Mouse (Mus musculus): ENCODE results near the gene D930020B18Rik.

The D930020B18Rik gene

GRCm38 (mm10) chr10:121701296-121702248, 60.2 kb downstream of the D930020B18Rik start:
- no peak for DNase-seq (ENCODE audit: extremely low spot score, low spot score)

- DNase-seq (ENCODE audit: extremely low spot score, low spot score), result no peak
Measured at GRCm38 (mm10) chr10:121703619-121704018, 62.2 kb downstream of the D930020B18Rik start.

- DNase-seq (ENCODE audit: extremely low spot score, low spot score), result no peak
Measured at GRCm38 (mm10) chr10:121704871-121705270, 63.5 kb downstream of the D930020B18Rik start.

- DNase-seq (ENCODE audit: extremely low spot score, low spot score), result no peak
Measured at GRCm38 (mm10) chr10:121705399-121706163, 64.2 kb downstream of the D930020B18Rik start.

GRCm38 (mm10) chr10:121716862-121717261, 75.5 kb downstream of the D930020B18Rik start:
- DNase-seq (ENCODE audit: extremely low spot score, low spot score), result no peak

- DNase-seq (ENCODE audit: extremely low spot score, low spot score), result no peak
Measured at GRCm38 (mm10) chr10:121718896-121719585, 77.7 kb downstream of the D930020B18Rik start.

- DNase-seq (ENCODE audit: extremely low spot score, low spot score), result no peak
Measured at GRCm38 (mm10) chr10:121720701-121721100, 79.3 kb downstream of the D930020B18Rik start.

GRCm38 (mm10) chr10:121726505-121726904, 85.1 kb downstream of the D930020B18Rik start:
- no peak for DNase-seq (ENCODE audit: extremely low spot score, low spot score)

- no peak for DNase-seq (ENCODE audit: extremely low spot score, low spot score)
Measured at GRCm38 (mm10) chr10:121727151-121727550, 85.8 kb downstream of the D930020B18Rik start.

- no peak for DNase-seq (ENCODE audit: extremely low spot score, low spot score)
Measured at GRCm38 (mm10) chr10:121728226-121728625, 86.8 kb downstream of the D930020B18Rik start.

GRCm38 (mm10) chr10:121731048-121731725, 89.8 kb downstream of the D930020B18Rik start:
- DNase-seq (ENCODE audit: extremely low spot score, low spot score), result no peak

GRCm38 (mm10) chr10:121732542-121732941, 91.2 kb downstream of the D930020B18Rik start:
- no peak for DNase-seq (ENCODE audit: extremely low spot score, low spot score)

GRCm38 (mm10) chr10:121737256-121737655, 95.9 kb downstream of the D930020B18Rik start:
- no peak for DNase-seq (ENCODE audit: extremely low spot score, low spot score)

GRCm38 (mm10) chr10:121739548-121740505, 98.4 kb downstream of the D930020B18Rik start, which contains the start of gene BC048403:
BC048403 (plus strand) TSS chr10:121739937.
- peak; percentile 93 for DNase-seq (ENCODE audit: extremely low spot score, low spot score)

- peak; percentile 20 for DNase-seq (ENCODE audit: extremely low spot score, low spot score)
Measured at GRCm38 (mm10) chr10:121742336-121742735, 100.9 kb downstream of the D930020B18Rik start.

Data from neural tube, embryonic 10.5 days (tissue).